Mouse (Mus musculus) stomach, embryonic 16.5 days (tissue): Measurements from ENCODE around the gene Tmem132d. TPM values are rescaled to one million over a fixed set of nuclear protein-coding genes. Genes with fewer than 3 reads are reported as not detected.

Experiments
- ATAC-seq: fragments of 200-750 bp; cut with Nextera tagmentation; 2 replicates; pipeline ENCODE4 v1.8.0; 2017; ENCODE audit warnings: moderate number of reproducible peaks, moderate TSS enrichment; ENCODE audit not compliant: insufficient read depth, low FRiP score
- H3K27ac ChIP-seq: fragments of 300-500 bp; sonication (generic); 2 replicates; pipeline ENCODE4 v1.5.1; 2014; ENCODE audit warnings: low read length
- H3K27me3 ChIP-seq: fragments of 300-500 bp; sonication (generic); 2 replicates; pipeline ENCODE4 v1.6.1; 2014; ENCODE audit warnings: low read length, control low read depth, mixed read lengths; ENCODE audit not compliant: control insufficient read depth, insufficient read depth
- H3K36me3 ChIP-seq: fragments of 300-500 bp; sonication (generic); 2 replicates; pipeline ENCODE4 v1.6.1; 2014; ENCODE audit warnings: low read length; ENCODE audit not compliant: control insufficient read depth, insufficient read depth
- H3K4me1 ChIP-seq: fragments of 300-500 bp; sonication (generic); 2 replicates; pipeline ENCODE4 v1.6.1; 2014; ENCODE audit warnings: low read length, control low read depth, mixed read lengths; ENCODE audit not compliant: control insufficient read depth, insufficient read depth
- H3K4me2 ChIP-seq: fragments of 300-500 bp; sonication (generic); 2 replicates; pipeline ENCODE4 v1.6.1; 2014; ENCODE audit warnings: low read depth, low read length, mixed read lengths
- H3K4me3 ChIP-seq: fragments of 300-500 bp; sonication (generic); replicated peaks from 2 replicates; pipeline ENCODE4 v1.5.1; 2014; ENCODE audit warnings: mild to moderate bottlenecking, low read length
- H3K9ac ChIP-seq: fragments of 300-500 bp; sonication (generic); 2 replicates; pipeline ENCODE4 v1.6.1; 2014; ENCODE audit warnings: low read length
- H3K9me3 ChIP-seq: fragments of 300-500 bp; sonication (generic); replicated peaks from 2 replicates; pipeline ENCODE4 v1.6.1; 2016; ENCODE audit warnings: low read length, control low read depth; ENCODE audit not compliant: control insufficient read depth
- WGBS: fragments of 180-500 bp; shearing (Covaris S2); extraction: QIAGEN DNeasy Blood & Tissue Kit; methylation state at CpG from one replicate; pipeline ENCODE4 v1.1.7; 2014; 5-methylcytosine and 5-hydroxymethylcytosine counted together
- polyA plus RNA-seq: library from polyadenylated mRNA; unstranded; fragments of >200 nt; fragmentation: Nextera tagmentation; extraction: Ambion mirVana; gene quantifications from 2 replicates; pipeline ENCODE4 v1.2.1, GENCODE M21; 2015

Tmem132d gene
- polyA plus RNA-seq, 1 experiment from 2014 or later, result 0.06 TPM

DNA sequence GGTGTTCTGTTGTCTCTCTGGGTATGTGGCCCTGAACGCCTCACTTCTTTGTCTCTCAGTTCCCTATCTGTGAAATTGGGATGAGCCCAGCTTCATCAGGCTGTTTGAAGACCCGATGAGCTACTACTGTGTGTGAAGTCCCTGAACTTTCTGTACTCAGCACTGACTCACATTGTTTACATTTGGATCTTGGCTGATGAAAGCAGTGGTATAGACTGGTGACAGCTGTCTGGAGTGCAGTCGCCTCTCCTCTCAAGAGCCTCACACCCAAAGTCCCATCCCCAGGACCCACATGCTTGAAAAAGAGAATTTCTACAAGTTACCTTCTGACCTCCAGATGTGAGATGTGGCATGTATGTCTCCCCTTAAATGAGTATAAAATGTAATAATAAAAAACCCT, 625.5 kb downstream of the Tmem132d start:
- WGBS, result 50% methylated on average over 3 of the region's 3 CpGs
- no peak for ATAC-seq

GRCm38 (mm10) chr5:127806850-127807249, 626.0 kb downstream of the Tmem132d start:
- Histone ChIP-seq H3K27ac (no peak overlapping the region), H3K4me2 (no peak overlapping the region), H3K36me3 (no peaks in the 10 kb centered on the region), H3K9ac (no peak overlapping the region), H3K9me3 (no peaks in the 10 kb centered on the region), H3K4me3 (no peak overlapping the region), H3K4me1 (no peaks in the 10 kb centered on the region), H3K27me3 (no peaks in the 10 kb centered on the region)
- 76% methylated on average over 12 of the region's 12 CpGs for WGBS
- no peak for ATAC-seq

More for the DNA sequence above, 625.5 kb downstream of the Tmem132d start:
- no peak overlapping the region for H3K27ac ChIP-seq
- H3K4me2 ChIP-seq, result no peak overlapping the region
- H3K4me1 ChIP-seq, result no peaks in the 10 kb centered on the region
- H3K9ac ChIP-seq, result no peak overlapping the region
- no peak overlapping the region for H3K4me3 ChIP-seq
- H3K27me3 ChIP-seq, result no peaks in the 10 kb centered on the region
- H3K36me3 ChIP-seq, result no peaks in the 10 kb centered on the region
- no peaks in the 10 kb centered on the region for H3K9me3 ChIP-seq

GRCm38 (mm10) chr5:127800907-127801306, 632.0 kb downstream of the Tmem132d start:
- no peak overlapping the region for H3K4me2 ChIP-seq
- 60% methylated on average over 4 of the region's 4 CpGs for WGBS
- H3K4me1 ChIP-seq, result no peaks in the 10 kb centered on the region
- H3K36me3 ChIP-seq, result no peaks in the 10 kb centered on the region
- H3K9me3 ChIP-seq, result no peaks in the 10 kb centered on the region
- no peaks in the 10 kb centered on the region for H3K27me3 ChIP-seq
- H3K4me3 ChIP-seq, result no peak overlapping the region
- no peak overlapping the region for H3K27ac ChIP-seq
- H3K9ac ChIP-seq, result no peak overlapping the region
- ATAC-seq, result no peak

GRCm38 (mm10) chr5:127781221-127781620, 651.7 kb downstream of the Tmem132d start:
- no peaks in the 10 kb centered on the region for H3K36me3 ChIP-seq
- 46% methylated on average over 5 of the region's 5 CpGs for WGBS
- no peak overlapping the region for H3K4me2 ChIP-seq
- H3K4me1 ChIP-seq, result no peaks in the 10 kb centered on the region
- H3K27me3 ChIP-seq, result no peaks in the 10 kb centered on the region
- no peak overlapping the region for H3K4me3 ChIP-seq
- H3K9me3 ChIP-seq, result no peaks in the 10 kb centered on the region
- no peak overlapping the region for H3K27ac ChIP-seq
- H3K9ac ChIP-seq, result no peak overlapping the region
- no peak for ATAC-seq

DNA sequence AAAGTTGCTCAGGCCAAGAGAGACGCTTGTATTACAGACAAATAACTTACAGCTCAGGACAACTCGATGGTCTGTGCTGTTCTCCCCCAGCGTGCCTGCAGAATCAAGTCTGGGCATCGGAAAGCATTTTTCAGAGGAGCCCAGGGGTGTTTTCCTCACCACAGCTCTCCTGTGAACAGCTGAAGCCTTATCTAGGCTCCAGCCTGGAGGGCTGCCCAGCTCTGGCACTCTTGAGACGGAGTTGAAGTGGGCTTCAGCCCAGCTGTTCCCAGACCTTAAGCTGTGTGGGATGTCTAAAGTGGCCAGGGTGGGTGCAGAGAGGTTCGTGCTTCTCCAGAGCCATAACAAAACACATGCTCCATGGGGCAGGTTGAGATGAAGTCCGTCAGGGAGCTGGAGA, 657.1 kb downstream of the Tmem132d start:
- no peaks in the 10 kb centered on the region for H3K4me1 ChIP-seq
- ATAC-seq, result no peak

DNA sequence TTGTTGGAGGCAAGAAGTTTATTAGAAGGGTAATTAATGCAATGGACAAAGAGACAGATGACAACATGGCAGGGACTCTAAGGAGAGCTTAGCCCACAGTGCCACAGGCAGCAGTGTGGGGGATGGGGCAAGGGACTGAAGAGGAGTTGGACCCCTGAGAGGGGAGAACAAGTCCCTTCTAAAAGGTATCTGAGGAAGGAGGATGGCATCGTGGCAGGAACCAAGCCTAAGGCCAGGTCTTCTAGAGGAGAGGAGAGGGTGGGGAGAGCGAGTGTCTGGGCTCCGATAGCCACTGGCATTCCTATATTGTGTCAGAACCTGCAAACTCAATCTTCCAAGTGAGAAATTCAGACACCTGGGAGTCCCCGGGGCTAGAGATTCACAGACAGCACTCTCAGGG, 674.3 kb downstream of the Tmem132d start:
- no peak overlapping the region for H3K4me2 ChIP-seq
- H3K36me3 ChIP-seq, result no peaks in the 10 kb centered on the region
- H3K9me3 ChIP-seq, result no peaks in the 10 kb centered on the region
- H3K27ac ChIP-seq, result no peak overlapping the region
- no peaks in the 10 kb centered on the region for H3K27me3 ChIP-seq
- no peak for ATAC-seq
- no peak overlapping the region for H3K9ac ChIP-seq
- no peaks in the 10 kb centered on the region for H3K4me1 ChIP-seq
- H3K4me3 ChIP-seq, result no peak overlapping the region
- 77% methylated on average over 4 of the region's 4 CpGs for WGBS

More for the DNA sequence above, 657.1 kb downstream of the Tmem132d start:
- H3K27ac ChIP-seq, result no peak overlapping the region
- H3K9me3 ChIP-seq, result no peaks in the 10 kb centered on the region
- no peak overlapping the region for H3K4me3 ChIP-seq
- 67% methylated on average over 7 of the region's 7 CpGs for WGBS
- no peak overlapping the region for H3K9ac ChIP-seq
- H3K27me3 ChIP-seq, result no peaks in the 10 kb centered on the region
- H3K4me2 ChIP-seq, result no peak overlapping the region
- no peaks in the 10 kb centered on the region for H3K36me3 ChIP-seq

DNA sequence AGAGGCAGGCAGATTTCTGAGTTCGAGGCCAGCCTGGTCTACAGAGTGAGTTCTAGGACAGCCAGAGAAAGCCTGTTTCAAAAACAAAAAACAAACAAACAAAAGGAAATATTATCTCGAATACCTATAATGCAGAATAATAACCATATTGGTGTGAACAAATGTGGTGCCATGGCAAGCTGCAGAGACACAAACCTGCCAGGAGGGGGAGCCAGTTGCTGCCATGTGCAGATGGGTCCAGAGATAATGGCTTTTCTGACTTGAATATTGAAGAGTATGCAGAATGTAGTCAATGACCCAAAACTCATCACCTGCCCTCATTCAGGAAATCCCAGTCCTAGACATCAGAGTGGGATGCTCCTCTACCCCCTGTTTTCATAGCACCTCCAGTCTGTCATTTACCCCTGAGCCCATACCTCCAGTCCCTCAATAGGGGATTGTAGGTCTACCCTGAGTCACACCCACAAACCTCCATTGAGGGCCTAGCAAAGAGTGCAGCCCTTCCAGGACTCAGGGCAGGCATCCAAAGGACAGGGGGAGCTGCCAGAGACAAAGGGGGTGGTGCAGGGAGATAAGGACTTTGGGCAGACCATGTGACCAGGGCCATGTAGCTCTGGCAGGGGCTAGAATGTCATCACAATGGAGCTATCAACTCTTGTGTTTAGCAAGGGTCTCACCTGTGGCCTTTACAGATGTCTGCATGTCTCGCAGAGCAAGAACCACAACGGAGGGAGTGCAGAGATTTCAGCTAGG, 676.0 kb downstream of the Tmem132d start:
- no peak for ATAC-seq
- Histone ChIP-seq H3K4me2 (no peak overlapping the region), H3K36me3 (no peaks in the 10 kb centered on the region), H3K9ac (no peak overlapping the region), H3K4me1 (no peaks in the 10 kb centered on the region), H3K27ac (no peak overlapping the region), H3K27me3 (no peaks in the 10 kb centered on the region), H3K4me3 (no peak overlapping the region), H3K9me3 (no peaks in the 10 kb centered on the region)
- WGBS, result 70% methylated on average over 4 of the region's 4 CpGs

- no peak for ATAC-seq
- H3K9me3 ChIP-seq, result no peaks in the 10 kb centered on the region
- H3K27me3 ChIP-seq, result no peaks in the 10 kb centered on the region
- no peak overlapping the region for H3K4me3 ChIP-seq
- no peaks in the 10 kb centered on the region for H3K36me3 ChIP-seq
- H3K4me1 ChIP-seq, result no peaks in the 10 kb centered on the region
- H3K27ac ChIP-seq, result no peak overlapping the region
- H3K4me2 ChIP-seq, result no peak overlapping the region
- H3K9ac ChIP-seq, result no peak overlapping the region
- 82% methylated on average over 3 of the region's 3 CpGs for WGBS
Measured at GRCm38 (mm10) chr5:127756011-127756410, 676.9 kb downstream of the Tmem132d start.

DNA sequence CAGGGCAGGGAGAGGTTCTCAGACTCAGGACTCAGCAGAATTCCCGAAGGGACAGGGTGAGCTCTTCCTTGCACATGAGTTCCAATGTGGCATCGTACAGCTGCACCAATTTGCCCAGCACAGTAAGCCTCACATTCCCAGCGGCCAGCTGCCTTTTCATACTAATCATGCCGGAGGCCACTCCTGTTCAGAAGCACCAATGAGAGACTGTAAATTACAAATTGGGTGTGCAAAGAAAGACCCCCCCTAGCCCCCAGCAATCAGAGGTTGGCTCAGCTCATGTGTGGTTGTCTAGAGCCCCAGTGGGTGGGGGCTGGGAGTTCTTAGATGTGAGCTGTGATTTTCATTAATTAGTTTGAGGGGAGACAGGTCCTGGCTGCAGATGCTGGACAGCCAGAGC, 677.3 kb downstream of the Tmem132d start:
- Histone ChIP-seq H3K9me3 (no peaks in the 10 kb centered on the region), H3K4me2 (no peak overlapping the region), H3K4me3 (no peak overlapping the region), H3K36me3 (no peaks in the 10 kb centered on the region), H3K9ac (no peak overlapping the region), H3K27me3 (no peaks in the 10 kb centered on the region), H3K27ac (no peak overlapping the region), H3K4me1 (no peaks in the 10 kb centered on the region)
- no peak for ATAC-seq
- 79% methylated on average over 4 of the region's 4 CpGs for WGBS
